Mouse (Mus musculus) stomach, embryonic 14.5 days (tissue): ENCODE measurements around the gene Mei1. TPM values are rescaled to one million over a fixed set of nuclear protein-coding genes. Genes with fewer than 3 reads are reported as not detected.
"Not testable (repeated sequence)": the region's sequence is repeated elsewhere in the genome, so short reads cannot be mapped to it uniquely, and the experiment has no call there.

ENCODE experiments used
- ATAC-seq: fragments of 200-750 bp; cut with Nextera tagmentation; 2 replicates; pipeline ENCODE4 v1.8.0; 2017; ENCODE audit warnings: low read depth, moderate TSS enrichment; ENCODE audit not compliant: insufficient number of reproducible peaks, insufficient read depth, low FRiP score
- H3K27ac ChIP-seq: fragments of 300-500 bp; sonication (generic); 2 replicates; pipeline ENCODE4 v1.5.1; 2014; ENCODE audit warnings: mild to moderate bottlenecking, low read length, moderate library complexity, mixed read lengths
- H3K27me3 ChIP-seq: fragments of 300-500 bp; sonication (generic); 2 replicates; pipeline ENCODE4 v1.6.1; 2014; ENCODE audit warnings: low read length, control low read depth, mixed read lengths; ENCODE audit not compliant: control insufficient read depth, insufficient read depth
- H3K36me3 ChIP-seq: fragments of 300-500 bp; sonication (generic); 2 replicates; pipeline ENCODE4 v1.6.1; 2014; ENCODE audit warnings: mild to moderate bottlenecking, control low read depth, low read length, moderate library complexity, mixed read lengths; ENCODE audit not compliant: control insufficient read depth, insufficient read depth
- H3K4me1 ChIP-seq: fragments of 300-500 bp; sonication (generic); 2 replicates; pipeline ENCODE4 v1.6.1; 2014; ENCODE audit warnings: low read length, control low read depth, mixed read lengths; ENCODE audit not compliant: control insufficient read depth, insufficient read depth
- H3K4me2 ChIP-seq: fragments of 300-500 bp; sonication (generic); replicated peaks from 2 replicates; pipeline ENCODE4 v1.6.1; 2014; ENCODE audit warnings: low read depth, low read length, control low read depth
- H3K4me3 ChIP-seq: fragments of 300-500 bp; sonication (generic); 2 replicates; pipeline ENCODE4 v1.5.1; 2014; ENCODE audit warnings: low read depth, low read length, control low read depth
- H3K9ac ChIP-seq: fragments of 300-500 bp; sonication (generic); replicated peaks from 2 replicates; pipeline ENCODE4 v1.6.1; 2014; ENCODE audit warnings: low read depth, mild to moderate bottlenecking, control low read depth, low read length, moderate library complexity, mixed read lengths
- H3K9me3 ChIP-seq: fragments of 300-500 bp; sonication (generic); 2 replicates; pipeline ENCODE4 v1.6.1; 2016; ENCODE audit warnings: low read depth, low read length, control low read depth; ENCODE audit not compliant: control insufficient read depth
- WGBS: fragments of 180-500 bp; shearing (Covaris S2); extraction: QIAGEN DNeasy Blood & Tissue Kit; methylation state at CpG from one replicate; pipeline ENCODE4 v1.1.7; 2014; 5-methylcytosine and 5-hydroxymethylcytosine counted together
- polyA plus RNA-seq: library from polyadenylated mRNA; unstranded; fragments of >200 nt; fragmentation: Nextera tagmentation; extraction: Ambion mirVana; gene quantifications from 2 replicates; pipeline ENCODE4 v1.2.1, GENCODE M21; 2014

Mei1 gene
- polyA plus RNA-seq, 1 experiment from 2014 or later = 0.09 TPM

GRCm38 (mm10) chr15:82120544-82120943 is 50.7 kb downstream of the Mei1 start:
- no peak overlapping the region for H3K9ac ChIP-seq
- H3K9me3 ChIP-seq = no peaks in the 10 kb centered on the region
- H3K4me3 ChIP-seq = no peak overlapping the region
- ATAC-seq = no peak
- H3K36me3 ChIP-seq = no peaks in the 10 kb centered on the region
- no peaks in the 10 kb centered on the region for H3K4me1 ChIP-seq
- no peak overlapping the region for H3K27ac ChIP-seq
- H3K4me2 ChIP-seq = no peak overlapping the region
- H3K27me3 ChIP-seq = no peaks in the 10 kb centered on the region
- WGBS = 76% methylated on average over 8 of the region's 8 CpGs

- H3K9ac ChIP-seq, H3K36me3 ChIP-seq, H3K27me3 ChIP-seq, ATAC-seq, H3K9me3 ChIP-seq, H3K4me3 ChIP-seq, H3K27ac ChIP-seq: not testable (repeated sequence)
- peak overlapping the region; percentile 76; the same call in 1 of the 2 replicates for H3K4me2 ChIP-seq
- WGBS = 77% methylated on average over 4 of the region's 4 CpGs
- H3K4me1 ChIP-seq = peaks cover 10% of the 10 kb centered on the region
These were observed 56.9 kb downstream of the Mei1 start for GRCm38 (mm10) chr15:82126690-82127089.

GRCm38 (mm10) chr15:82127426-82128374 is 57.9 kb downstream of the Mei1 start, which contains the start of gene Ccdc134:
Ccdc134 (plus strand) TSS chr15:82127922.
- peak within 1 kb of the TSS; percentile 76 for H3K4me2 ChIP-seq
- H3K27ac ChIP-seq = peak within 1 kb of the TSS; percentile 68
- H3K4me3 ChIP-seq = peak within 1 kb of the TSS; percentile 68
- peak within 1 kb of the TSS; percentile 69 for H3K9ac ChIP-seq
- ATAC-seq = peak; percentile 99
- H3K36me3 ChIP-seq = no peaks in the 10 kb centered on the region; the same call in 1 of the 2 replicates
- H3K9me3 ChIP-seq = no peaks in the 10 kb centered on the region
- under 1% methylated on average over 74 of the region's 74 CpGs for WGBS
- no peaks in the 10 kb centered on the region for H3K27me3 ChIP-seq
- peaks cover 10% of the 10 kb centered on the region for H3K4me1 ChIP-seq

- ATAC-seq = no peak
- Histone ChIP-seq H3K4me1 (peaks cover 10% of the 10 kb centered on the region), H3K4me3 (peak overlapping the region; percentile 68), H3K27ac (peak overlapping the region; percentile 68; the same call in 1 of the 2 replicates), H3K9me3 (no peaks in the 10 kb centered on the region), H3K36me3 (no peaks in the 10 kb centered on the region; the same call in 1 of the 2 replicates), H3K4me2 (peak overlapping the region; percentile 76), H3K27me3 (no peaks in the 10 kb centered on the region), H3K9ac (peak overlapping the region; percentile 69)
- WGBS = 1% methylated on average over 5 of the region's 5 CpGs
These were observed 58.6 kb downstream of the Mei1 start for GRCm38 (mm10) chr15:82128398-82128797.

GRCm38 (mm10) chr15:82130599-82130998 is 60.8 kb downstream of the Mei1 start:
- Histone ChIP-seq H3K27ac (no peak overlapping the region), H3K4me1 (peaks cover 10% of the 10 kb centered on the region), H3K4me3 (no peak overlapping the region), H3K36me3 (no peaks in the 10 kb centered on the region; the same call in 1 of the 2 replicates), H3K4me2 (no peak overlapping the region), H3K9me3 (no peaks in the 10 kb centered on the region), H3K9ac (no peak overlapping the region), H3K27me3 (no peaks in the 10 kb centered on the region)
- 59% methylated on average over 7 of the region's 7 CpGs for WGBS
- no peak for ATAC-seq

- 83% methylated on average over 4 of the region's 4 CpGs for WGBS
- H3K9ac ChIP-seq = no peak overlapping the region
- ATAC-seq = no peak
- H3K36me3 ChIP-seq = no peaks in the 10 kb centered on the region; the same call in 1 of the 2 replicates
- no peaks in the 10 kb centered on the region for H3K27me3 ChIP-seq
- no peak overlapping the region for H3K27ac ChIP-seq
- H3K4me1 ChIP-seq = no peaks in the 10 kb centered on the region
- no peak overlapping the region for H3K4me3 ChIP-seq
- no peaks in the 10 kb centered on the region for H3K9me3 ChIP-seq
- H3K4me2 ChIP-seq = no peak overlapping the region
These were observed 65.6 kb downstream of the Mei1 start for GRCm38 (mm10) chr15:82135372-82135771.

- no peak for ATAC-seq
These were observed 68.8 kb downstream of the Mei1 start for GRCm38 (mm10) chr15:82138565-82138964.

GRCm38 (mm10) chr15:82139196-82139595 is 69.4 kb downstream of the Mei1 start:
- no peak for ATAC-seq
- 88% methylated on average over 8 of the region's 8 CpGs for WGBS
- H3K9ac ChIP-seq = no peak overlapping the region
- H3K27ac ChIP-seq = no peak overlapping the region
- H3K4me1 ChIP-seq = no peaks in the 10 kb centered on the region
- H3K9me3 ChIP-seq = no peaks in the 10 kb centered on the region
- H3K4me3 ChIP-seq = no peak overlapping the region
- H3K27me3 ChIP-seq = no peaks in the 10 kb centered on the region
- no peaks in the 10 kb centered on the region for H3K36me3 ChIP-seq
- no peak overlapping the region for H3K4me2 ChIP-seq

More at GRCm38 (mm10) chr15:82138565-82138964, 68.8 kb downstream of the Mei1 start:
- Histone ChIP-seq H3K9ac (no peak overlapping the region), H3K9me3 (no peaks in the 10 kb centered on the region), H3K4me3 (no peak overlapping the region), H3K27ac (no peak overlapping the region), H3K27me3 (no peaks in the 10 kb centered on the region), H3K4me2 (no peak overlapping the region), H3K4me1 (no peaks in the 10 kb centered on the region), H3K36me3 (no peaks in the 10 kb centered on the region; the same call in 1 of the 2 replicates)
- WGBS = 56% methylated on average over 4 of the region's 4 CpGs
